Mouse (Mus musculus) frontal cortex, postnatal 25 days (tissue): ENCODE data around the gene Chst15.

Experiments used
- DNase-seq, 2 experiments: peaks; one replicate each; pipeline ENCODE4 v3.0.0; 2022; ENCODE audit warnings: low spot score in 2 of 2

Gene Chst15

GRCm38 (mm10) chr7:132302508-132303241 is 14.4 kb downstream of the Chst15 start:
- no peak for DNase-seq

GRCm38 (mm10) chr7:132299661-132300210 is 17.3 kb downstream of the Chst15 start:
- no peak for DNase-seq

DNA sequence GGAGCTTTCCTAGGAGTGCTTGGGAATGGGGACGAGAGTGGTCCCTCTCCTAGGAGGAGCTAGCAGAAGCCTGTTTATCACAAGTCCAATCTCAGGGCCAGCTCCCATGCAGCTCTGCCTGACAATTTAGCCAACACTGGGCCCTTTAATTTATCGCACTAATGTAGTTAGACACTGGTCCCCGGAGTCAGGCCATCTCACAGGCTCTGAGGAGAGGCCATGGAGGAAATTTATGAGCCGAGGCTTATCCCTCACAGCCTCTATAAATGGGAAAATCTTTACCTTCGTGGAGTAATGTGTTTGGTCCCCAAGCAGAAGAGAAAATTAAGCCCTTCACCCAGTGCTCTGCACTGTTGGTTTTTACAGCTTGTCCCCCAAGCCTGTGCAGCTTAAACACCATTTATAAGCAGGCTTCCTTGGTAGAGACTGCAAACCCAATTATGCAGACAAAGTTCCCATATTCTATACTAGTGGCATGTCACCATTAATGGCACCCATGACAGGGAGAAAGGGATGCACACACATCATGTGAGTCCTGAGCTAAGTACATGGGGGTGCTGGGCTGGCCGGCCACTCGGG is 18.5 kb downstream of the Chst15 start:
- DNase-seq, result no peak

DNA sequence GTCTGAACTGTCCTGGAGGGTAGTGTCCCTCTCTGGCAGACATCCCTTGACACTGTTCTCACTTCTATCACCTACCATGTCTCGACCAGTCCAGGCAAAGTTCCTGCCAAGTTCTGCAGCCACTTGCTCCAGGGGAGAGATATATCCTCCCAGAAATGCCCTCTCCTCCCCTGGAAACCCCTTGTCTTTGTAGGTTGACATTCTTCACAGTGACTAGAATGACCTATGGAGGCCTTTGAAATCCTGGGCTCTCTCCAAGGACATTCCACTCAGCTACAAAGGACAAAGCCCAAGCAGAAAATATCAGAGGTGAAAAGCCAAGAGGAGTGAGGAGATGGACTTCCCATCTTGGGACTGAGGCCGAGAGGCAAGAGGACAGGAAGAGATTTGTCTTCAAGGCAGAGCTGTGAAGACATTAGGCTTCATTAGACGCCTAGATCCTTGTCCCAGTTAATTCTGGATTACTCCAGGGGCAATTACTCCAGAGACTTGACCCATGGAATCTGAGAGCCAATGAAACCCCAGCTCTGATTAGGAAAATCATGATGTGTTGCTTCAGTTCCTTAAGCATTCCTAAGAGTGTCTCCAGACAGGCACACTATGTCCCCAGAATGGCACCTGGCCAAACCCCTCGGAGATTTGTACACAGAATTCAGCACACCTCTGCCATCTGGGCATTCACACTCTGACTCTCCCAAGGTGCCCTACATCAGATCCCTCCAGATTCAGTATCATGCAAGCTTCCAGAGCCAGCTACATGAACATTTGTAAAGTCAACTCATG is 20.2 kb downstream of the Chst15 start:
- no peak for DNase-seq

- DNase-seq, result no peak
These were observed 20.9 kb downstream of the Chst15 start for GRCm38 (mm10) chr7:132296132-132296531.

DNA sequence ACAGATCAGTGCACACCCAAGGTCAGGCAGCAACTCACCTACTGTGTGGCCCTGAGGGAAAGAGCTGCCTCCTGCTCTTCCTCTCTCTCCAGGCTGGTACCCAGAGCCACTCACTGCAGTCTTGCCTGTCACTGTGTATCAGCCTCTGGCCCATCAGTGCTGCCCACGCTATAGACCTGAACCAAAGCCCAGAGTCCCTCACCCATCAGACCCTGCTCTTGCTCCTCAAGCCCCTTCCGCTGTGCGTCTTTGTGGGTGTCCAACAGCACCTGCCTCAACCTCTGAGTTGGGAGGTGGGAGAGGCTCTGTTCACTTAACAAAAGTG is 29.7 kb downstream of the Chst15 start:
- DNase-seq, result no peak

- no peak for DNase-seq
These were observed 30.2 kb downstream of the Chst15 start for GRCm38 (mm10) chr7:132286630-132287339.

DNA sequence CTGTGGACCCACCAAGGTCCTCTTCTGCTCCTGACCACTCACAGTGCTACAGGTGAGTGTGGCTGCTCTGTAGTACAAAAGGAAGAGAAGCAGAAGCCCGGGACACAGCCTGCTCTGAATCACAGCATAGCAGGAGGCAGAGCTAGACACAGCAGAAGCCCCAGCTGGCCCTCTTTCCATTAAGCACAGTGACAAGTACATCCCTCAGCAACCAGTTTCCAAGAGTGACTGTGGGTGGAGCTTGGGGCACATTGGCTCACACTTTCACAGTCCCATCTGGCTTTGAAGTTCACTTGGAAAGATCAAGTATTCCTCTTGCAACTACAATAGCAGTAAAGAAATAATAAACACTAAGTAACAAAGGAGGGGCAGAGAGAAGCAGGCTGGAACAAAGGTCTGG is 32.2 kb downstream of the Chst15 start:
- no peak for DNase-seq

DNA sequence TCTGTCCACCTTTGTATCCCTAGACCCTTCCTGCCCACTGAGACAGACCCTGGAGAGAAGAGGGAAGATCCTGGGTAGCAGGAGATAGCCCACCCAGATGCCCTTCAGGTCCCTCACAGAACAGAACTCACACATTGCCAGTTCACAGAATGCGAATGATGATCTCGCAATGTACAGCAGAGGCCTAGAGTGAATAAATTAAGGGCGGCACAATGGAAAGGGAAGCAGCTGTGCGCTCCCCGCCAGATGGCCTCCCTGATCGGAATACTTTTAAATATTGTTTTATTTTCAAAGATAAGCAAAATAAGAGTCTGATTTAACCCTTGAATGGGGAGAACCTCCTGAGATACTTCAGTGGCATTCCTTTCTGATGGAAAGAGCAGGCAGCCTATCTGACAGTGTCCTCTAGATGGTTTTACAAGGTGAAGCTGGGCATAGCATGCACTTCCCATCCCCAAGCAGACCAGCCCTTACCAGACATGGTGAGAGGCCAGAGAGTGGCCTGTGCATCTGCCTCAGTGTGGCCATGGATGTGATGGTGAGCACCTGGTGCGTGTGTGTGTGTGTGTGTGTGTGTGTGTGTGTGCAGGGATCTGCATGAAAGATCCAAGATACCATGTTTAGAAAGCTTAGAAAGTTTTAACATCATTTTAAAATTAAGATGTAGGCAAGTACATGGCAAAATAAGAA is 32.8 kb downstream of the Chst15 start:
- no peak for DNase-seq

GRCm38 (mm10) chr7:132282576-132282975 is 34.5 kb downstream of the Chst15 start:
- DNase-seq, result no peak

- no peak for DNase-seq
These were observed 34.9 kb downstream of the Chst15 start for GRCm38 (mm10) chr7:132282161-132282560.

DNA sequence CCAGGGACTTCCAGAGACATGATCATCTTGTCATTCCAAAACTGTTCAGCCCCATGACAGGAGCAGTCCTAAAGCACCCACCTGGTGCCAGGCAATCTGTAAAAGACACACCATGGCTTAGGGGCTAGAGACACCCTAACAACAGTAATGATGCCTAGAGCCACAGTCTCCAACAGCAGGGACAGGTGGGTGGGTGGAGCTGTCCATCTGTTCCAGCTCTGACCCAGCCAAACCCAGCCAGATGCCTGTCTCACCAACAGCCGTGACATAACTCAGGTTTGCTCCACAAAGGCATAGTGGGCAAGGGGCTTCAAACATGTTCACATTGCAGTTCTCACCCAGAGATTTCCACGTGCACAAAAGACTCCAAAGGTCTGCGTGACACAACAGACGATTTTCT is 35.3 kb downstream of the Chst15 start:
- no peak for DNase-seq

DNA sequence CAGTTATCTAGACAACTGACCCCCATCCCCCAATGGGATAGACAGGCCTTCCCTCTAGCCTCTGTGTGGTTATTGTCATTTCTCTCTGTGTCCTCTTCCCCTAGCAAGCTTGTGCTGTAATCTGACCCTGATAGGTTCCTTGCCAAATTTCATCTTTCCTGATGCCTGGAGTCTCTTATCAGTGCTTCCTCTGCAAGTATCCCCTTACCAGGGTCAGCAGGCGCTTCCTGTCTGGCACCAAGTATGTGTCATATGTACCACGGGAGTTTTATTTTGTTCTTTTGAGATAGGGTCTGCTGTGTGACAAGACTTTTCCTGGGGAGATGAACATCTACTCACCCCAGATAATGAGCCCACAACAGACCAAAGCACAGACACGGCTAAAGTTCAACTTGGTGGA is 38.4 kb downstream of the Chst15 start:
- no peak for DNase-seq

DNA sequence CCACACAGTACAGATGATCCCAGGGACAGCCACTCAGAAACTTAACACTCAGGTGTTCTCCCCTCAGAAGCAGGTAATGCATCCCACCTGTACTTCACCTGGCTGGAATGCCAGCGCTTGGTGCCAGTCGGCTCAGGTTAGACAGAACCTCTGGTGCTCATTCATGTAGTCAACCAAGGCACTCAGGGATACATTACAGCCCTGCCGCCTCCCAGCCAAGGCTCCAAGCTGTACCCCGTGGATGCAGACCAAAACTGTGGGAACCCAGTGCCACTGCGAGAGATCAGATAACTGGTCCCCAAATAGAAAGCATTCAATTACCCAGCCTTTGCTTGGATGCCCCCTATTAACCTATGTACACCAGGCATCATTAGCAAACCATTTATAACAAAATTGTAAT is 40.7 kb downstream of the Chst15 start:
- DNase-seq, result no peak

GRCm38 (mm10) chr7:132273741-132274513 is 43.1 kb downstream of the Chst15 start:
- DNase-seq, result no peak

DNA sequence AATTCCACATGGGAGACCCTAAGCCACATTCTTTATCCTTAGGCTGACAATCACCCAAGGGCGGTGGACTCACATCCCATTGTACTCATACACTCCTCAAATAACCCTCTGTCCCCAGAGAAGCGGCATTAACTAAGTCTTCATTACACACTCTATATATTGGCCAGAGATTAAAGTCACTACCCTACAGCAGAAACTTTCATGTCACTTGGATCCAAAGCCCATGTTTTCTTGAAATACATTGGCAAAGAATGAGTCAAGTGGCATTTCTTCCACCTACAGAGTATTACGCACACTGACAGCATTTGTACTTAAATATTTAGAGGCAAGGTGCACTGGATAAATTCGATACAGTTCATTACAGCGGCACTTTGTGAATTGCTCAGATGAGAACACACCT is 44.0 kb downstream of the Chst15 start:
- DNase-seq, result no peak

GRCm38 (mm10) chr7:132270364-132270763 is 46.7 kb downstream of the Chst15 start:
- no peak for DNase-seq

DNA sequence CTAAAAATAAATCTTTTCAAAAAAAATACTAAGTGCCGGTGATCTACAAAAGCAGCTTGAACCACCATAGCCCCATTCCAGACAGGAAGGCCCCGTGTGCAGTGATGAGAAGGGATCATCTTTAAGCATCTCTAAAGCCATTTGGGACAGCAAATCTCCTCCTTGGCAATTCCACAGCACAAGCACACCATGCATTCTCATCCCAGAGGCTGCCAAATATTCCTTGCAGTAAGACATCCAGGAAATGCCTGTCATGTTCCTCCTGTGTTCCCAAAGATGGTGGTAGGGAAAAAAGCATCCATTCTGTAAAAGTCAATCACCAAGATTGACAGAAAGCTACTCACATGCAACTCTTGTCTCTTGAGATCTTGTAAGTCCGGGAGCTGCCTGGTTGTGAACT is 47.4 kb downstream of the Chst15 start:
- no peak for DNase-seq

- DNase-seq, result no peak
These were observed 49.1 kb downstream of the Chst15 start for GRCm38 (mm10) chr7:132267721-132268498.

- DNase-seq, result no peak
These were observed 52.3 kb downstream of the Chst15 start for GRCm38 (mm10) chr7:132264763-132265162.
